Mouse (Mus musculus): ENCODE measurements around the gene Ogg1.

Ogg1 gene

GRCm38 (mm10) chr6:113370194-113370929, 43.6 kb downstream of the Ogg1 start:
- DNase-seq (ENCODE audit: low spot score): no peak

DNA sequence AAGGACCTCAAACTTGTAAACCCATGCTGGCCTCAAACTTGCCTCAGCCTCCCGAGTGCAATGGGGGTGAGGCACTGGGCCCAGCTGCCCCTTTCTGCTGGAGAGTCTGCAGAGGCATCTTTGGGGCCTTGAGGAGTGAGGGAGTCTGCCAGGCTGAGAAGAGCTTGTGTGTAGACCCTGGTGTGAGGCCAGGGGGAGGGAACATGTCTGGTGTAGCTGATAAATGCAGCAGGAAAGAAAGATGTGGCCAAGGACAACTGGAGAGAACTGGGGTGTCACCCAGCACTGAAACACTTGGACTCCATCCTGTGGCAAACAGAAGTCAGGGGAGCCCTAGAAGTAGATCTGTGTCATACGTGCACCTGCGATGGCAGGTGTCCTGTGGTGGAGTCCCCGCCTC, 46.7 kb downstream of the Ogg1 start:
- no peak for DNase-seq (ENCODE audit: low spot score)

- no peak for DNase-seq (ENCODE audit: low spot score)
Observed at GRCm38 (mm10) chr6:113377172-113377495, 50.4 kb downstream of the Ogg1 start.

GRCm38 (mm10) chr6:113377496-113378385, 51.0 kb downstream of the Ogg1 start, which contains the start of the genes Tada3 and Arpc4:
Tada3 (minus strand) TSS chr6:113377883.
Arpc4 (plus strand) TSS chr6:113378115.
- DNase-seq (ENCODE audit: low spot score): peak; percentile 98

- no peak for DNase-seq (ENCODE audit: low spot score)
Observed at GRCm38 (mm10) chr6:113379246-113379645, 52.5 kb downstream of the Ogg1 start.

- DNase-seq (ENCODE audit: low spot score): no peak
Observed at GRCm38 (mm10) chr6:113380480-113380879, 53.7 kb downstream of the Ogg1 start.

GRCm38 (mm10) chr6:113384351-113384927, 57.7 kb downstream of the Ogg1 start:
- DNase-seq (ENCODE audit: low spot score): no peak
